Mouse (Mus musculus): ENCODE data around the gene Vmn1r132.
"Not testable (repeated sequence)": the region's sequence is repeated elsewhere in the genome, so short reads cannot be mapped to it uniquely, and the experiment has no call there.

Gene Vmn1r132

DNA sequence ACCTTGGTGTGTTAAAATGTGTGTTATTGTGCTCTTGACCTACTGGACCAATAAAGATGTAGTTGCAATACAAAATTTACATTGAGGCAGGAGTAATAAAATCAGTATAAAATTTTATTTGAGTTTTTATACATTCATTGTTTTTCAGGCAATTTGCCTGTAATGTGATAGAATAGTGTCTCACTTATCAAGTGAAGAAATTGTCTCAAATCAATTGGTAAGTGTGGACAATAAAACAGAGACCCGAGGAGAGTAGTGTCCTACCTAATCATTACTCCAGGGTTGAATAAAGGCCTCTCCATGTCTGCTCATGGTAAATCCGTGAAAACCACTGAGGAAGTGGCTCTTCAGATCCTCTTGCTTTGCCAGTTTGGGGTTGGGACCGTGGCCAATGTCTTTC lies at the start of gene Vmn1r132:
Gene Vmn1r132, plus strand, starts transcription at position 301 of the 400 bp plus-strand sequence.
- DNase-seq = not testable (repeated sequence)

All from thymus, postnatal 25 days (tissue).